Mouse (Mus musculus): ENCODE results near the gene Bcl2a1b.
"Not testable (repeated sequence)": the region's sequence is repeated elsewhere in the genome, so short reads cannot be mapped to it uniquely, and the experiment has no call there.

GRCm38 (mm10) chr9:89218174-89218573, 19.2 kb downstream of the Bcl2a1b start:
- not testable (repeated sequence) for TF ChIP-seq POLR2AphosphoS5 (IDR thresholded peaks at IDR 0.05; ENCODE audit: insufficient replicate concordance, low read depth, low read length); CTCF (IDR thresholded peaks at IDR 0.05; ENCODE audit: low read depth, low read length); GATA1 (IDR thresholded peaks at IDR 0.05; ENCODE audit: borderline replicate concordance, low read length); TAL1 (conservative IDR thresholded peaks at IDR 0.05; ENCODE audit: low read depth, low read length); GATA2 (IDR thresholded peaks at IDR 0.05; ENCODE audit: borderline replicate concordance, low read depth, low read length)

Data from G1E (cell line).